In genomic region chr12:113013604-113014558, GRCm38 (mm10) we compare ENCODE assay signal across 7 mouse cellular contexts. TPM values are rescaled to one million over a fixed set of nuclear protein-coding genes. Genes with fewer than 3 reads are reported as not detected.
DNase-seq lines count a peak whose midpoint lies in the region; ATAC-seq and TF ChIP-seq lines count a peak whose summit lies in the region.

Gene Pacs2 (plus strand): TSS chr12:113014508.

- peak; percentile 71 for TF ChIP-seq POLR2A in small intestine, adult 2 months (IDR thresholded peaks at IDR 0.05; ENCODE audit: low read depth, low read length)

- H3K4me2 ChIP-seq in intestine, embryonic 15.5 days (replicated peaks) = peak within 1 kb of the TSS; percentile 87
- peak within 1 kb of the TSS; percentile 88 for H3K4me2 ChIP-seq in midbrain, embryonic 12.5 days (replicated peaks)

- no peaks in the 10 kb centered on the region for H3K27me3 ChIP-seq in intestine, embryonic 15.5 days (replicated peaks)
- H3K27me3 ChIP-seq in midbrain, embryonic 12.5 days = no peaks in the 10 kb centered on the region
- no peaks in the 10 kb centered on the region for H3K27me3 ChIP-seq in small intestine, adult 2 months (ENCODE audit: control insufficient read depth, insufficient read depth, low read length)

- peak within 1 kb of the TSS; percentile 89 for H3K27ac ChIP-seq in intestine, embryonic 15.5 days
- H3K27ac ChIP-seq in midbrain, embryonic 12.5 days (replicated peaks) = peak within 1 kb of the TSS; percentile 92
- H3K27ac ChIP-seq in small intestine, adult 2 months (ENCODE audit: insufficient read depth, low read depth, low read length) = peak within 1 kb of the TSS; percentile 56

- intact Hi-C loops in gastrocnemius, postnatal 36 days (cut with DNase I) = no loop called here
- intact Hi-C loops in left cerebral cortex, postnatal 4 days (cut with DNase I) = no loop called here

- 3% methylated on average over 76 of the region's 85 CpGs for WGBS in intestine, embryonic 15.5 days
- WGBS in midbrain, embryonic 12.5 days = 4% methylated on average over 42 of the region's 85 CpGs
- 5% methylated on average over 72 of the region's 85 CpGs for WGBS in small intestine, adult 2 months

- H3K4me3 ChIP-seq in intestine, embryonic 15.5 days (replicated peaks) = peak within 1 kb of the TSS; percentile 98
- peak within 1 kb of the TSS; percentile 93 for H3K4me3 ChIP-seq in midbrain, embryonic 12.5 days
- H3K4me3 ChIP-seq in small intestine, adult 2 months (ENCODE audit: low read depth, low read length) = peak within 1 kb of the TSS; percentile 73

- TF ChIP-seq CTCF in small intestine, adult 2 months (IDR thresholded peaks at IDR 0.05; ENCODE audit: extremely low read depth, insufficient read length, insufficient replicate concordance, low read depth, low read length) = no peak

- no peaks in the 10 kb centered on the region for H3K36me3 ChIP-seq in intestine, embryonic 15.5 days
- no peaks in the 10 kb centered on the region for H3K36me3 ChIP-seq in midbrain, embryonic 12.5 days
- H3K36me3 ChIP-seq in small intestine, adult 2 months (ENCODE audit: control insufficient read depth, insufficient read depth, low read length) = no peaks in the 10 kb centered on the region

- H3K9ac ChIP-seq in intestine, embryonic 15.5 days = peak within 1 kb of the TSS; percentile 88
- peak within 1 kb of the TSS; percentile 95 for H3K9ac ChIP-seq in midbrain, embryonic 12.5 days (replicated peaks)

- peak; percentile 98 for ATAC-seq in intestine, embryonic 15.5 days
- peak; percentile 93 for ATAC-seq in midbrain, embryonic 12.5 days (ENCODE audit: low FRiP score, low read depth)

- no peaks in the 10 kb centered on the region for H3K9me3 ChIP-seq in intestine, embryonic 15.5 days
- H3K9me3 ChIP-seq in midbrain, embryonic 12.5 days = no peaks in the 10 kb centered on the region

- DNase-seq in adrenal gland, adult 2 months = peak; percentile 97
- DNase-seq in embryo, embryonic 11 days = peak; percentile 98
- peak; percentile 90 to 95 for DNase-seq in gastrocnemius, postnatal 36 days
- peak; percentile 94 for DNase-seq in left cerebral cortex, postnatal 4 days

- H3K4me1 ChIP-seq in intestine, embryonic 15.5 days (replicated peaks) = peaks cover 34% of the 10 kb centered on the region
- H3K4me1 ChIP-seq in midbrain, embryonic 12.5 days = peaks cover 39% of the 10 kb centered on the region
- H3K4me1 ChIP-seq in small intestine, adult 2 months (ENCODE audit: control insufficient read depth, insufficient read depth, insufficient read length, low read length) = peaks cover 28% of the 10 kb centered on the region

RNA-seq across cellular contexts. Expression of gene Pacs2, which starts in this region (rescaled TPM):
- 10 to 100 TPM; 38.7 to 42.1 TPM for total RNA-seq in adrenal gland, adult 2 months (2021)
- polyA plus RNA-seq in adrenal gland, adult 2 months (2012; rRNA removed) = 51.9 and 66.9 TPM in 2 replicates
- total RNA-seq in gastrocnemius, postnatal 36 days (2021) = 10 to 100 TPM; 34.9 to 36.6 TPM
- polyA plus RNA-seq in intestine, embryonic 15.5 days (2015; fragmentation: Nextera tagmentation; extraction: Ambion mirVana) = 11.7 and 12.1 TPM in 2 replicates
- 100 to 1,000 TPM; 184 to 189 TPM for total RNA-seq in left cerebral cortex, postnatal 4 days (2021)
- polyA plus RNA-seq in midbrain, embryonic 12.5 days (2016; fragmentation: Nextera tagmentation; extraction: Ambion mirVana) = 27.1 and 29.9 TPM in 2 replicates
- polyA plus RNA-seq in small intestine, adult 2 months (2012; rRNA removed) = 16.0 and 27.0 TPM in 2 replicates

Comparison
In these comparisons a context has a peak if more than half of its experiments do, and no peak if none do; other contexts are left out.
1. Peak in every context shown above with its lines: DNase-seq, ATAC-seq, H3K4me3 ChIP-seq and H3K27ac ChIP-seq.
2. RNA of gene Pacs2 (total RNA-seq): 184 to 189 TPM in left cerebral cortex, postnatal 4 days; 38.7 to 42.1 TPM in adrenal gland, adult 2 months and 34.9 to 36.6 TPM in gastrocnemius, postnatal 36 days; every median in the first group is over 4 times any median in the second.